Mouse (Mus musculus) C2C12 (cell line): Measurements from ENCODE around the gene Vnn1. TPM values are rescaled to one million over a fixed set of nuclear protein-coding genes. Genes with fewer than 3 reads are reported as not detected.

Experiments
- H3K27me3 ChIP-seq: one replicate; pipeline ENCODE4 v1.6.1; 2011; ENCODE audit not compliant: control insufficient read depth, insufficient read depth, insufficient read length
- H3K36me3 ChIP-seq: one replicate; pipeline ENCODE4 v1.6.1; 2011; ENCODE audit not compliant: control insufficient read depth, insufficient read depth
- H3K4me3 ChIP-seq: one replicate; pipeline ENCODE4 v1.5.1; 2011; ENCODE audit warnings: mild to moderate bottlenecking, control low read depth; ENCODE audit not compliant: poor library complexity, insufficient read depth, severe bottlenecking
- H3K79me2 ChIP-seq: one replicate; pipeline ENCODE4 v1.6.1; 2011; ENCODE audit not compliant: control insufficient read depth, insufficient read depth
- H3K79me3 ChIP-seq: one replicate; pipeline ENCODE4 v1.6.1; 2011; ENCODE audit warnings: low read depth, control low read depth
- H3ac ChIP-seq: one replicate; pipeline ENCODE3; 2011; ENCODE audit warnings: low read depth; ENCODE audit not compliant: control insufficient read depth, insufficient read length
- CEBPB ChIP-seq: IDR thresholded peaks from one replicate; pipeline ENCODE4 v1.6.1; 2011; ENCODE audit warnings: low read depth, mild to moderate bottlenecking, control low read depth, moderate library complexity
- CTCF ChIP-seq: IDR thresholded peaks from one replicate; pipeline ENCODE4 v1.5.1; 2011; ENCODE audit not compliant: control insufficient read depth, insufficient read depth, insufficient read length
- FOSL1 ChIP-seq: IDR thresholded peaks from one replicate; pipeline ENCODE4 v1.8.0; 2011; ENCODE audit warnings: mild to moderate bottlenecking, low read length; ENCODE audit not compliant: poor library complexity, insufficient read depth, severe bottlenecking
- MAX ChIP-seq: IDR thresholded peaks from one replicate; pipeline ENCODE4 v1.6.1; 2011; ENCODE audit warnings: mild to moderate bottlenecking, control low read depth
- MYOD1 ChIP-seq: IDR thresholded peaks from one replicate; pipeline ENCODE4 v1.6.1; 2011; ENCODE audit warnings: low read depth; ENCODE audit not compliant: control insufficient read depth, insufficient read length
- MYOG ChIP-seq: IDR thresholded peaks from one replicate; pipeline ENCODE4 v1.6.1; 2011; ENCODE audit not compliant: control insufficient read depth, insufficient read length; ENCODE audit errors: extremely low read depth
- USF1 ChIP-seq: IDR thresholded peaks from one replicate; pipeline ENCODE4 v1.6.1; 2011; ENCODE audit warnings: low read depth, mild to moderate bottlenecking, control low read depth, moderate library complexity
- polyA plus RNA-seq: library from polyadenylated mRNA; unstranded; fragments of >200 nt; fragmentation: generic; extraction: Trizol; gene quantifications from one replicate; pipeline ENCODE4 v1.2.1, GENCODE M21; 2012; ENCODE audit warnings: missing spikeins

The Vnn1 gene
- polyA plus RNA-seq, 1 experiment, result 0.16 TPM

- H3K79me3 ChIP-seq, result no peaks in the 10 kb centered on the region
- TF ChIP-seq MAX (no peak), USF1 (no peak), MYOG (no peak)
Observed at GRCm38 (mm10) chr10:23884910-23885309, 9.6 kb upstream of the Vnn1 start.

DNA sequence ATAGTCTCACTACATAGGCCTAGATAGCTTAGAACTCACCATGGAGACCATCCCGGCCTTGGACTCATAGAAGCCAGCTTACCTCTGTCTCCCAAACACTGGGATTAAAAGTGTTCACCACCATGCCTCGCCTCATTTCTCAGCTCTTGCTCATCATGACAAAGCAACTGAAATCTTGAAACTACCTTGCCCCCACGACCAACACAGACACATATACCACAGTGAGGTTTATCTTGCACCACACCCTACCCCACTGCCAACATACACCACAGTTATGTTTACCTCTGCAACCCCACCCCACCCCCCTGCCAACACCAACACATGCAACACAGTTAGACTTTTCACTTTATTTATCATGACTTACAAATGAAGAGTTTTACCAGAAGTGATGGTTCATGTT is 8.4 kb upstream of the Vnn1 start:
- H3ac ChIP-seq, result no peak overlapping the region
- TF ChIP-seq USF1, result no peak
- no peak for TF ChIP-seq FOSL1
- no peak for TF ChIP-seq MYOD1
- no peak for TF ChIP-seq MYOG
- TF ChIP-seq MAX, result no peak
- no peak for TF ChIP-seq CEBPB
- TF ChIP-seq CTCF, result no peak
- no peak overlapping the region for H3K4me3 ChIP-seq
- H3K79me2 ChIP-seq, result no peaks in the 10 kb centered on the region
- H3K27me3 ChIP-seq, result no peaks in the 10 kb centered on the region
- H3K36me3 ChIP-seq, result no peaks in the 10 kb centered on the region
- H3K79me3 ChIP-seq, result no peaks in the 10 kb centered on the region

More at GRCm38 (mm10) chr10:23884910-23885309, 9.6 kb upstream of the Vnn1 start:
- Histone ChIP-seq H3ac (no peak overlapping the region), H3K36me3 (no peaks in the 10 kb centered on the region), H3K4me3 (no peak overlapping the region), H3K79me2 (no peaks in the 10 kb centered on the region), H3K27me3 (no peaks in the 10 kb centered on the region)

DNA sequence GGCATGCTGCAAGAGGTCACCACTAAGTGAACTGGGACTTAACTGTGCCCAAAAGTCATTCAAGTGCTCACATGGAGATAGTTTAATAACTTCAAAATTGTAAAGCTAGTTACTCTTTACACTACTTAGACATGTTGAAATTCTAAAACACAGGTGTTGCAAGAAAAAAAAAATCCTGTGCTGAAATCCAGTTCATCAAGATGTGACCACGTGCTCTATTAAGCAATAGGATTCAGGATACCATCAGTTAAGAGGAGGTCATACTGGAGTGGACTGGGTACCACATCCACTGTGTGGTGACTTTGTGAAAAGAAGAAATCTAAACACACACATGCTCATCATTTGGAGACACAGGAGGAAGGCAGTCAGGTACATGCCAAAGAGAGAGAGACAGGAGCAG is 1.5 kb upstream of the Vnn1 start:
- Histone ChIP-seq H3K79me3 (no peaks in the 10 kb centered on the region), H3K27me3 (no peaks in the 10 kb centered on the region), H3K79me2 (no peaks in the 10 kb centered on the region), H3K4me3 (no peak overlapping the region), H3ac (no peak overlapping the region), H3K36me3 (no peaks in the 10 kb centered on the region)
- TF ChIP-seq MAX (no peak), CEBPB (no peak), CTCF (no peak), USF1 (no peak), MYOD1 (no peak), FOSL1 (no peak), MYOG (no peak)

DNA sequence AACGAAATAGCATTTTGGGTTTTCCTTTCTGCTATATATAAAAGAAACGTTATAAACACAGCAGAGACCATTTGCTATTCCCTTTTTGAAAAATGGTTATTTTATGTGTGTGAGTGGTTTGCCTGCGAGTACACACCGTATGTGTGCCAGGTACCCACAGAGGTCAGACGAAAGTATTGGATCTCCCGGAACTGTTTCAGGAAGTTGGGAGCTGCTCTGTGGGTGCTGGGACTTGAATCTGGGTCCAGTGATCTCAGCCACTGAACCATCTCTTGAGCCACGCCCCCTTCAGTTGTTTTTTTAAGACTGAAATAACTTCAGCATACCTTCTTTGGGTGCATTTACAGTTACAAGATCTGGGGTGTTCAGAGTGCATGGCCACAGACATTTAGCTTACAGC is 888 bp downstream of the Vnn1 start:
- H3K36me3 ChIP-seq, result no peaks in the 10 kb centered on the region
- H3K79me2 ChIP-seq, result no peaks in the 10 kb centered on the region
- H3K27me3 ChIP-seq, result no peaks in the 10 kb centered on the region
- H3K4me3 ChIP-seq, result no peak overlapping the region
- TF ChIP-seq CEBPB (no peak), FOSL1 (no peak), MYOG (no peak), USF1 (no peak), MYOD1 (no peak)
- H3ac ChIP-seq, result no peak overlapping the region
- no peaks in the 10 kb centered on the region for H3K79me3 ChIP-seq

- Histone ChIP-seq H3K4me3 (no peak overlapping the region), H3K79me2 (no peaks in the 10 kb centered on the region), H3K79me3 (no peaks in the 10 kb centered on the region), H3K36me3 (no peaks in the 10 kb centered on the region), H3K27me3 (peaks cover 7% of the 10 kb centered on the region), H3ac (no peak overlapping the region)
- TF ChIP-seq MAX, result no peak
- no peak for TF ChIP-seq FOSL1
- TF ChIP-seq CEBPB, result no peak
- no peak for TF ChIP-seq MYOG
- no peak for TF ChIP-seq CTCF
Observed at GRCm38 (mm10) chr10:23901119-23901518, 6.6 kb downstream of the Vnn1 start.

GRCm38 (mm10) chr10:23905661-23906060 is 11.2 kb downstream of the Vnn1 start:
- Histone ChIP-seq H3K27me3 (peaks cover 13% of the 10 kb centered on the region), H3K4me3 (no peak overlapping the region), H3K79me3 (no peaks in the 10 kb centered on the region), H3K79me2 (no peaks in the 10 kb centered on the region), H3K36me3 (no peaks in the 10 kb centered on the region), H3ac (no peak overlapping the region)
- TF ChIP-seq USF1 (peak; percentile 46), MYOD1 (no peak)

DNA sequence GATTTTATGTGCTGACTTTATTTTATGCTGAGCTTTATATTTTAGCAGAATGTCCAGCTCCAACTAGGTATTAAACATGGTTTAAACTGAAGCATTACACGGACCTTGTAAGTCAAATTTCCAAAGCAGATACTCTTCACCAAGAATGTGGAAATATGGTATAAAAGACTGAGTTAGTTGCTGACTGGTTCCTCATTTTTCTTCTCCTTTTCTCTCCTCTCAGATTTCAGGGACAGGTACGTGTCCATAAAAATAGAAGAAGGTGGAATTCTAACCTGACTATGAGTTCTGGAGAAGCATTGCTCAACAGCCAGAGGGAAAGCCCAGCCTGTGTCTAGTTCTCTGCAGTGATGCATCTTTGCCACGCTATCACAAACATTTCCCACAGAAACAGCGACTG is 25.6 kb downstream of the Vnn1 start, which contains the start of gene Taar1:
Gene Taar1, plus strand, starts transcription at position 301 of the 400 bp plus-strand sequence.
- H3K79me3 ChIP-seq, result no peaks in the 10 kb centered on the region
- TF ChIP-seq MAX (no peak), FOSL1 (no peak), CEBPB (no peak), USF1 (no peak), CTCF (no peak), MYOD1 (no peak), MYOG (no peak)
- H3K36me3 ChIP-seq, result no peaks in the 10 kb centered on the region
- no peak within 1 kb of the TSS for H3K4me3 ChIP-seq
- no peak within 1 kb of the TSS for H3ac ChIP-seq
- H3K27me3 ChIP-seq, result no peaks in the 10 kb centered on the region
- no peaks in the 10 kb centered on the region for H3K79me2 ChIP-seq
